Mouse (Mus musculus): ENCODE results near the gene Pknox2. TPM values are rescaled to one million over a fixed set of nuclear protein-coding genes. Genes with fewer than 3 reads are reported as not detected.

Gene Pknox2
- total and polyA plus RNA-seq, 2 experiments from 2014 or later = 26.1 to 27.9 TPM

- Histone ChIP-seq H3K9me3 (ENCODE audit: low read length) (no peaks in the 10 kb centered on the region), H3K27ac (ENCODE audit: low read depth, low read length) (no peak overlapping the region), H3K4me2 (ENCODE audit: low read depth) (no peak overlapping the region), H3K27me3 (ENCODE audit: insufficient read depth, low read length) (no peaks in the 10 kb centered on the region), H3K4me1 (ENCODE audit: insufficient read depth) (no peaks in the 10 kb centered on the region), H3K36me3 (ENCODE audit: insufficient read depth) (peaks cover 21% of the 10 kb centered on the region), H3K4me3 (ENCODE audit: low read depth, low read length) (no peak overlapping the region), H3K9ac (no peak overlapping the region)
- ATAC-seq = peak; percentile 91
- TF ChIP-seq CTCF (IDR thresholded peaks at IDR 0.05; ENCODE audit: low read depth) = peak; percentile 89
- WGBS = 74% methylated on average over 8 of the region's 8 CpGs
- peak; percentile 86 for DNase-seq
Observed at GRCm38 (mm10) chr9:36895009-36895693, 252.1 kb downstream of the Pknox2 start.

GRCm38 (mm10) chr9:36894242-36894641 is 253.0 kb downstream of the Pknox2 start:
- H3K9me3 ChIP-seq (ENCODE audit: low read length) = no peaks in the 10 kb centered on the region
- no peaks in the 10 kb centered on the region for H3K4me1 ChIP-seq (ENCODE audit: insufficient read depth)
- H3K27ac ChIP-seq (ENCODE audit: low read depth, low read length) = no peak overlapping the region
- ATAC-seq = no peak
- no peaks in the 10 kb centered on the region for H3K27me3 ChIP-seq (ENCODE audit: insufficient read depth, low read length)
- no peak for TF ChIP-seq CTCF (IDR thresholded peaks at IDR 0.05; ENCODE audit: low read depth)
- no peak overlapping the region for H3K9ac ChIP-seq
- no peak overlapping the region for H3K4me3 ChIP-seq (ENCODE audit: low read depth, low read length)
- 91% methylated on average over 7 of the region's 7 CpGs for WGBS
- H3K4me2 ChIP-seq (ENCODE audit: low read depth) = no peak overlapping the region
- DNase-seq = no peak
- peaks cover 21% of the 10 kb centered on the region for H3K36me3 ChIP-seq (ENCODE audit: insufficient read depth)

- no peak for ATAC-seq
- no peak overlapping the region for H3K4me3 ChIP-seq (ENCODE audit: low read depth, low read length)
- DNase-seq = no peak
- TF ChIP-seq CTCF (IDR thresholded peaks at IDR 0.05; ENCODE audit: low read depth) = no peak
- WGBS = 80% methylated on average over 6 of the region's 6 CpGs
- H3K4me1 ChIP-seq (ENCODE audit: insufficient read depth) = no peaks in the 10 kb centered on the region
- no peak overlapping the region for H3K9ac ChIP-seq
- no peaks in the 10 kb centered on the region for H3K9me3 ChIP-seq (ENCODE audit: low read length)
- no peak overlapping the region for H3K4me2 ChIP-seq (ENCODE audit: low read depth)
- peaks cover 17% of the 10 kb centered on the region for H3K36me3 ChIP-seq (ENCODE audit: insufficient read depth)
- no peak overlapping the region for H3K27ac ChIP-seq (ENCODE audit: low read depth, low read length)
- H3K27me3 ChIP-seq (ENCODE audit: insufficient read depth, low read length) = no peaks in the 10 kb centered on the region
Observed at GRCm38 (mm10) chr9:36893413-36893990, 253.7 kb downstream of the Pknox2 start.

- DNase-seq = peak; percentile 62
- peak; percentile 28; the same call in 1 of the 2 replicates for ATAC-seq
- WGBS = 26% methylated on average over 4 of the region's 4 CpGs
- Histone ChIP-seq H3K9me3 (ENCODE audit: low read length) (no peaks in the 10 kb centered on the region), H3K36me3 (ENCODE audit: insufficient read depth) (peaks cover 15% of the 10 kb centered on the region), H3K4me2 (ENCODE audit: low read depth) (no peak overlapping the region), H3K4me1 (ENCODE audit: insufficient read depth) (no peaks in the 10 kb centered on the region), H3K4me3 (ENCODE audit: low read depth, low read length) (no peak overlapping the region), H3K27ac (ENCODE audit: low read depth, low read length) (no peak overlapping the region), H3K27me3 (ENCODE audit: insufficient read depth, low read length) (no peaks in the 10 kb centered on the region), H3K9ac (no peak overlapping the region)
- TF ChIP-seq CTCF (IDR thresholded peaks at IDR 0.05; ENCODE audit: low read depth) = peak; percentile 74
Observed at GRCm38 (mm10) chr9:36890552-36890951, 256.7 kb downstream of the Pknox2 start.

GRCm38 (mm10) chr9:36885237-36885636 is 262.0 kb downstream of the Pknox2 start:
- H3K9me3 ChIP-seq (ENCODE audit: low read length) = no peaks in the 10 kb centered on the region
- H3K4me3 ChIP-seq (ENCODE audit: low read depth, low read length) = no peak overlapping the region
- no peak overlapping the region for H3K9ac ChIP-seq
- DNase-seq (no peak), ATAC-seq (no peak)
- peaks cover 16% of the 10 kb centered on the region for H3K4me1 ChIP-seq (ENCODE audit: insufficient read depth)
- WGBS = 47% methylated on average over 3 of the region's 3 CpGs
- H3K27me3 ChIP-seq (ENCODE audit: insufficient read depth, low read length) = no peaks in the 10 kb centered on the region
- no peak overlapping the region for H3K27ac ChIP-seq (ENCODE audit: low read depth, low read length)
- H3K36me3 ChIP-seq (ENCODE audit: insufficient read depth) = no peaks in the 10 kb centered on the region; the same call in 1 of the 2 replicates
- peak; percentile 56 for TF ChIP-seq CTCF (IDR thresholded peaks at IDR 0.05; ENCODE audit: low read depth)
- no peak overlapping the region for H3K4me2 ChIP-seq (ENCODE audit: low read depth)

- Histone ChIP-seq H3K9ac (no peak overlapping the region), H3K9me3 (ENCODE audit: low read length) (no peaks in the 10 kb centered on the region), H3K27ac (ENCODE audit: low read depth, low read length) (peak overlapping the region; percentile 10; the same call in 1 of the 2 replicates), H3K27me3 (ENCODE audit: insufficient read depth, low read length) (no peaks in the 10 kb centered on the region), H3K4me1 (ENCODE audit: insufficient read depth) (peaks cover 16% of the 10 kb centered on the region), H3K4me2 (ENCODE audit: low read depth) (no peak overlapping the region), H3K36me3 (ENCODE audit: insufficient read depth) (peaks cover 12% of the 10 kb centered on the region), H3K4me3 (ENCODE audit: low read depth, low read length) (no peak overlapping the region)
- no peak for ATAC-seq
- DNase-seq = no peak
- no peak for TF ChIP-seq CTCF (IDR thresholded peaks at IDR 0.05; ENCODE audit: low read depth)
- 66% methylated on average over 3 of the region's 3 CpGs for WGBS
Observed at GRCm38 (mm10) chr9:36883569-36883968, 263.6 kb downstream of the Pknox2 start.

- Histone ChIP-seq H3K4me3 (ENCODE audit: low read depth, low read length) (no peak overlapping the region), H3K27me3 (ENCODE audit: insufficient read depth, low read length) (no peaks in the 10 kb centered on the region), H3K36me3 (ENCODE audit: insufficient read depth) (peaks cover 25% of the 10 kb centered on the region), H3K9ac (no peak overlapping the region), H3K9me3 (ENCODE audit: low read length) (no peaks in the 10 kb centered on the region), H3K4me2 (ENCODE audit: low read depth) (no peak overlapping the region), H3K4me1 (ENCODE audit: insufficient read depth) (peaks cover 16% of the 10 kb centered on the region), H3K27ac (ENCODE audit: low read depth, low read length) (peak overlapping the region; percentile 89)
- DNase-seq (peak; percentile 81), ATAC-seq (peak; percentile 91)
- no peak for TF ChIP-seq CTCF (IDR thresholded peaks at IDR 0.05; ENCODE audit: low read depth)
- WGBS = 26% methylated on average over 8 of the region's 8 CpGs
Observed at GRCm38 (mm10) chr9:36882034-36882745, 265.0 kb downstream of the Pknox2 start.
